Mouse (Mus musculus) ovary, postnatal 10 days (tissue): Measurements from ENCODE around the gene Gm904.
"Not testable (repeated sequence)": the region's sequence is repeated elsewhere in the genome, so short reads cannot be mapped to it uniquely, and the experiment has no call there.

Experiments
- DNase-seq: peaks from one replicate; pipeline ENCODE4 v3.0.0; 2022; ENCODE audit warnings: low spot score

The Gm904 gene

GRCm38 (mm10) chr13:50642928-50643327 lies at the start of gene Gm904:
Gene Gm904 (plus strand): TSS chr13:50643228.
- DNase-seq: not testable (repeated sequence)

GRCm38 (mm10) chr13:50648771-50649170 lies 5.7 kb downstream of the Gm904 start:
- not testable (repeated sequence) for DNase-seq
